Mouse (Mus musculus): Measurements from ENCODE around the gene Odf3l1.

The Odf3l1 gene

GRCm38 (mm10) chr9:56884328-56884727 lies 19.8 kb upstream of the Odf3l1 start:
- in situ Hi-C loops (cut with MboI; ENCODE audit: unreplicated experiment in 2 of 2), result loop anchor here in 1 of 2 experiments (25.0 kb wide), 1 partner anchor 1128 kb away; the partner anchor contains the start of gene Cyp11a1

- in situ Hi-C loops (cut with MboI; ENCODE audit: unreplicated experiment in 2 of 2), result loop anchor here in 1 of 2 experiments (25.0 kb wide), 1 partner anchor 1129 kb away; the partner anchor contains the start of gene Cyp11a1
Observed at GRCm38 (mm10) chr9:56883470-56883869, 19.0 kb upstream of the Odf3l1 start.

GRCm38 (mm10) chr9:56882818-56883217 lies 18.3 kb upstream of the Odf3l1 start:
- in situ Hi-C loops (cut with MboI; ENCODE audit: unreplicated experiment in 2 of 2), result loop anchor here in 1 of 2 experiments (25.0 kb wide), 1 partner anchor 1129 kb away; the partner anchor contains the start of gene Cyp11a1

GRCm38 (mm10) chr9:56882283-56882682 lies 17.8 kb upstream of the Odf3l1 start:
- in situ Hi-C loops (cut with MboI; ENCODE audit: unreplicated experiment in 2 of 2), result loop anchor here in 1 of 2 experiments (25.0 kb wide), 1 partner anchor 1130 kb away; the partner anchor contains the start of gene Cyp11a1

GRCm38 (mm10) chr9:56881539-56882082 lies 17.1 kb upstream of the Odf3l1 start:
- in situ Hi-C loops (cut with MboI; ENCODE audit: unreplicated experiment in 2 of 2), result loop anchor here in 1 of 2 experiments (25.0 kb wide), 1 partner anchor 1131 kb away; the partner anchor contains the start of gene Cyp11a1

GRCm38 (mm10) chr9:56880790-56881189 lies 16.3 kb upstream of the Odf3l1 start:
- in situ Hi-C loops (cut with MboI; ENCODE audit: unreplicated experiment in 2 of 2), result loop anchor here in 1 of 2 experiments (25.0 kb wide), 1 partner anchor 1132 kb away; the partner anchor contains the start of gene Cyp11a1

GRCm38 (mm10) chr9:56877284-56877683 lies 12.8 kb upstream of the Odf3l1 start:
- in situ Hi-C loops (cut with MboI; ENCODE audit: unreplicated experiment in 2 of 2), result loop anchor here in 1 of 2 experiments (25.0 kb wide), 1 partner anchor 1135 kb away; the partner anchor contains the start of gene Cyp11a1

GRCm38 (mm10) chr9:56876784-56877183 lies 12.3 kb upstream of the Odf3l1 start:
- in situ Hi-C loops (cut with MboI; ENCODE audit: unreplicated experiment in 2 of 2), result loop anchor here in 1 of 2 experiments (25.0 kb wide), 1 partner anchor 1136 kb away; the partner anchor contains the start of gene Cyp11a1

- in situ Hi-C loops (cut with MboI; ENCODE audit: unreplicated experiment in 2 of 2), result loop anchor here (25.0 kb wide), 3 partner anchors 1436 to 1814 kb away; partner anchors contain the start of gene Loxl1 (in 1 of the 2)
Observed at GRCm38 (mm10) chr9:56873097-56873496, 8.6 kb upstream of the Odf3l1 start.

GRCm38 (mm10) chr9:56872105-56872903 lies 7.8 kb upstream of the Odf3l1 start:
- in situ Hi-C loops (cut with MboI; ENCODE audit: unreplicated experiment in 2 of 2), result loop anchor here (25.0 kb wide), 3 partner anchors 1435 to 1815 kb away; partner anchors contain the start of gene Loxl1 (in 1 of the 2)

GRCm38 (mm10) chr9:56871191-56871590 lies 6.7 kb upstream of the Odf3l1 start:
- in situ Hi-C loops (cut with MboI; ENCODE audit: unreplicated experiment in 2 of 2), result loop anchor here (25.0 kb wide), 3 partner anchors 1434 to 1816 kb away; partner anchors contain the start of gene Loxl1 (in 1 of the 2)

GRCm38 (mm10) chr9:56870778-56871177 lies 6.3 kb upstream of the Odf3l1 start:
- in situ Hi-C loops (cut with MboI; ENCODE audit: unreplicated experiment in 2 of 2), result loop anchor here (25.0 kb wide), 3 partner anchors 1433 to 1817 kb away; partner anchors contain the start of gene Loxl1 (in 1 of the 2)

GRCm38 (mm10) chr9:56869552-56869951 lies 5.1 kb upstream of the Odf3l1 start:
- in situ Hi-C loops (cut with MboI; ENCODE audit: unreplicated experiment in 2 of 2), result loop anchor here (25.0 kb wide), 3 partner anchors 1432 to 1818 kb away; partner anchors contain the start of gene Loxl1 (in 1 of the 2)

GRCm38 (mm10) chr9:56868292-56868691 lies 3.8 kb upstream of the Odf3l1 start:
- in situ Hi-C loops (cut with MboI; ENCODE audit: unreplicated experiment in 2 of 2), result loop anchor here (25.0 kb wide), 3 partner anchors 1431 to 1819 kb away; partner anchors contain the start of gene Loxl1 (in 1 of the 2)

- in situ Hi-C loops (cut with MboI; ENCODE audit: unreplicated experiment in 2 of 2), result loop anchor here (25.0 kb wide), 3 partner anchors 1429 to 1821 kb away; partner anchors contain the start of gene Loxl1 (in 1 of the 2)
Observed at GRCm38 (mm10) chr9:56866430-56866829, 2.0 kb upstream of the Odf3l1 start.

- in situ Hi-C loops (cut with MboI; ENCODE audit: unreplicated experiment in 2 of 2), result loop anchor here (25.0 kb wide), 3 partner anchors 1429 to 1821 kb away; partner anchors contain the start of gene Loxl1 (in 1 of the 2)
Observed at GRCm38 (mm10) chr9:56865673-56866400, 1.4 kb upstream of the Odf3l1 start.

- in situ Hi-C loops (cut with MboI; ENCODE audit: unreplicated experiment in 2 of 2), result loop anchor here (25.0 kb wide), 3 partner anchors 1428 to 1822 kb away; partner anchors contain the start of gene Loxl1 (in 1 of the 2)
Observed at GRCm38 (mm10) chr9:56864832-56865231, 353 bp upstream of the Odf3l1 start, which contains the start of gene Cspg4. TSS of gene Cspg4 (plus strand) at chr9:56865033.

GRCm38 (mm10) chr9:56862863-56863262 lies 1.6 kb downstream of the Odf3l1 start:
- in situ Hi-C loops (cut with MboI; ENCODE audit: unreplicated experiment in 2 of 2), result loop anchor here (25.0 kb wide), 3 partner anchors 1426 to 1824 kb away; partner anchors contain the start of gene Loxl1 (in 1 of the 2)
